Mouse (Mus musculus) heart, embryonic 12.5 days (tissue): ENCODE data around the gene Cage1. TPM values are rescaled to one million over a fixed set of nuclear protein-coding genes. Genes with fewer than 3 reads are reported as not detected.
A peak's percentile ranks its signal among the peaks of the same experiment; 100 is the strongest.

Source experiments
- ATAC-seq: fragments of 200-750 bp; cut with Nextera tagmentation; 2 replicates; pipeline ENCODE4 v1.8.0; 2017; ENCODE audit warnings: moderate TSS enrichment, moderate library complexity; ENCODE audit not compliant: insufficient number of reproducible peaks, low FRiP score
- H3K27ac ChIP-seq: fragments of 300-500 bp; sonication (generic); 2 replicates; pipeline ENCODE4 v1.5.1; 2016; ENCODE audit warnings: mild to moderate bottlenecking, moderate library complexity; ENCODE audit not compliant: poor library complexity, severe bottlenecking
- H3K27me3 ChIP-seq: fragments of 300-500 bp; sonication (generic); replicated peaks from 2 replicates; pipeline ENCODE4 v1.6.1; 2016; ENCODE audit warnings: mild to moderate bottlenecking, moderate library complexity
- H3K36me3 ChIP-seq: fragments of 300-500 bp; sonication (generic); 2 replicates; pipeline ENCODE4 v1.6.1; 2016; ENCODE audit warnings: mild to moderate bottlenecking, moderate library complexity
- H3K4me1 ChIP-seq: fragments of 300-500 bp; sonication (generic); replicated peaks from 2 replicates; pipeline ENCODE4 v1.6.1; 2016; ENCODE audit warnings: mild to moderate bottlenecking
- H3K4me2 ChIP-seq: fragments of 300-500 bp; sonication (generic); 2 replicates; pipeline ENCODE4 v1.6.1; 2016; ENCODE audit warnings: mild to moderate bottlenecking, moderate library complexity
- H3K4me3 ChIP-seq: fragments of 300-500 bp; sonication (generic); 2 replicates; pipeline ENCODE4 v1.5.1; 2016; ENCODE audit warnings: mild to moderate bottlenecking
- H3K9ac ChIP-seq: fragments of 300-500 bp; sonication (generic); 2 replicates; pipeline ENCODE4 v1.6.1; 2016; ENCODE audit warnings: mild to moderate bottlenecking, moderate library complexity
- H3K9me3 ChIP-seq: fragments of 300-500 bp; sonication (generic); replicated peaks from 2 replicates; pipeline ENCODE4 v1.6.1; 2016; ENCODE audit warnings: mild to moderate bottlenecking, moderate library complexity
- WGBS: fragments of 180-500 bp; shearing (Covaris S2); methylation state at CpG from one replicate; pipeline ENCODE4 v1.1.7; 2016; 5-methylcytosine and 5-hydroxymethylcytosine counted together
- polyA plus RNA-seq: library from polyadenylated mRNA; unstranded; fragments of >200 nt; fragmentation: Nextera tagmentation; extraction: Ambion mirVana; gene quantifications from 2 replicates; pipeline ENCODE4 v1.2.1, GENCODE M21; 2016

Cage1 gene
- polyA plus RNA-seq, 1 experiment from 2014 or later = 1.3 TPM

DNA sequence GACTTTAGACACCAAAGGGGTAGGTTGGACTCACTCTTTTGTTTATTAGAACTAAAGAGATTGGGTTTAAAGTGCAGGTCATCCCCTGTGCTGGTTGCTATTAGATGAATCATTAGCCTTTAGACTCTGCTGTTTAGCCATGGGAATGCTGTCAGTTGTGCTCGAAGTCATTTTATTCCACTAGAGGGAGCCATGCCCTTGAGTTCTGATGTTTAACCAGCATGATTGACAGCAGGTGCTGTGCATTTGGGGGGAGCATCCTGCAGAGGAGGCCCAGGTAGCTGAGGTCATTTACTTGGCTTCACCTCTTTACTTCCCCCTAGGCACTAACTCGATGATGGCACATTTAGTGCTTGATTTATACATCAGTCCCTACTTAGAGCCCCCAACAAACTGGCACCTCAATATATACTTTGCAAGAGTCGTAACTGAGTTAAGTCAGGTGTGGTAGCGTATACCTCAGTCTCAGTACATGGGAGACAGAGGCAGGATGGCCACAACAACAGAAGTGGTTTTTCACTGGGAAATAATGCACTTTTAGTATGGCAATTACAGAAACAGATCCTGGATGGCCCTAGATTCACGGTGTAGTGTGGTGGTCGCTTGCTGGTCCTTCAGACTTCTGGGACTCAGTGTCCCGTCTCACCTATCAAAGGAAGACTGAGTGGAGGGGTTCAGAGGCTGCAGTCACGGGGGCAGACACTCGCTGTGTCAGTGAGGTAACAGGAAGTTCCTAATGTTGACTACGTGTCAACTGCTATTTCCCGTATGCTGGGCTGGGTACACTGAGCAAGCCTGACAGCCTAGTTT lies 28.2 kb upstream of the Cage1 start:
- Histone ChIP-seq H3K4me3 (no peak overlapping the region), H3K4me2 (no peak overlapping the region), H3K4me1 (no peaks in the 10 kb centered on the region), H3K27me3 (no peaks in the 10 kb centered on the region), H3K36me3 (peaks cover 39% of the 10 kb centered on the region), H3K27ac (no peak overlapping the region), H3K9ac (no peak overlapping the region), H3K9me3 (no peaks in the 10 kb centered on the region)
- no peak for ATAC-seq
- WGBS = 70% methylated on average over 11 of the region's 11 CpGs

DNA sequence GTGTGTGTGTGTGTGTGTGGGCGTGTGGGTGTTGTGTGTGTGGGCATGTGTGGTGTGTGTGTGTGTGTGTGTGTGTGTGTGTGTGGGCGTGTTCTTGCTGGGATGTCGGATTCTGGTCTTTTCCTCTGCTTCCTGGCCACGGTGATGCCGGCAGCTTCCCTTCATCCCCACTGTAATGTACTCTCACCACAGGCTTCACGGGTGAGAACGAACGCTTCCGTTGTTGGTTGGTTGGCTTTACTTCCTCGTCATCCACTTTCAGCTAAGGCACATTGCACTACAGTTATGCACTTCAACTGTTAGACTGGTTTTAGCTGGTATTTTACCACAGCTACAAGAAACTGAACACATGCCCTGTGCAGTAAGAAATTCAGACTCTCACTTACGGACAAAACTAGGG lies 25.8 kb upstream of the Cage1 start:
- H3K27me3 ChIP-seq = no peaks in the 10 kb centered on the region
- no peaks in the 10 kb centered on the region for H3K4me1 ChIP-seq
- 92% methylated on average over 11 of the region's 11 CpGs for WGBS
- H3K9me3 ChIP-seq = no peaks in the 10 kb centered on the region
- H3K4me3 ChIP-seq = no peak overlapping the region
- H3K9ac ChIP-seq = no peak overlapping the region
- H3K36me3 ChIP-seq = peaks cover 51% of the 10 kb centered on the region
- ATAC-seq = no peak
- H3K4me2 ChIP-seq = no peak overlapping the region
- H3K27ac ChIP-seq = no peak overlapping the region

DNA sequence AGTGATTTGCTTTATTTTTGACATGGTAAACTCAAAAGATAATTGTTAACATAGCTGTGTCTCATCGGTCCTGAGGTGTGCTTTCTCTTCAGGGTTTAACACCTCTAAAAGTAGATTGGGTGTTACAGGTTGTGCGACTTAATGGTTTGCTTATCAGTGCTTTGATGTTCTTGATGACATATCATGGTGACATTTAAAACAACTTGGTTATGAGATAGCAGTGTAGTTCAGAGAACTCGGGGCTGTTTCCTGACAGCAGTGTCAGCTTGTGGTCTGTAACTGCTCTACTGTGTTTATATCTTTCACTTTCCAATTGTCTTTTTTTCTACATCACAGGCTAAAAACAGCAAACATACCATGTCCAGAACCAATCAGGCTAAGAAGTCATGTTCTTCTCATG lies 13.0 kb upstream of the Cage1 start:
- no peaks in the 10 kb centered on the region for H3K9me3 ChIP-seq
- H3K4me2 ChIP-seq = no peak overlapping the region
- H3K27me3 ChIP-seq = no peaks in the 10 kb centered on the region
- H3K4me1 ChIP-seq = no peaks in the 10 kb centered on the region
- 35% methylated on average over 3 of the region's 3 CpGs for WGBS
- H3K9ac ChIP-seq = no peak overlapping the region
- peaks cover 85% of the 10 kb centered on the region for H3K36me3 ChIP-seq
- no peak for ATAC-seq
- no peak overlapping the region for H3K4me3 ChIP-seq
- no peak overlapping the region for H3K27ac ChIP-seq

DNA sequence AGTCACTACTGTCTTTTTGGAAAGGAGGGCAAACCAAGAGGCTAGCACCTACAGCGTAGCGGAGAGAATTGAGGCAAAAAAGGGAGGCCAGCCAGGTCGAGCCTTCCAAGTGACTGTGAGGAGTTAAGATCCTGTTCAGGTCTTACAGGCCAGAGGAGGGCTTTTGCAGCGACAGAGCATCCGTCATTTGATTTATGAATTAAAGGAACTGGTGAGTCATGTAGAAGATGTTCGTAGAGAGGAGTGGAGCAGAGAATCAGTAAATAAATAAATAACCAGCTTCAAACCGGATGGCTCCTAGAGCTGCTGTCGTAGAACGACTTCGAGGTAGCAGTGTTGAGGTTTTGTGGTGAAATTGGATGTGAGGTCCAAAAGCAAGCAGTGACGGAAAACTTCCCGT lies 942 bp upstream of the Cage1 start:
- Histone ChIP-seq H3K9me3 (no peaks in the 10 kb centered on the region), H3K27ac (no peak overlapping the region), H3K36me3 (peaks cover 28% of the 10 kb centered on the region), H3K4me3 (peak overlapping the region; percentile 70), H3K4me2 (peak overlapping the region; percentile 92), H3K9ac (peak overlapping the region; percentile 88), H3K4me1 (peaks cover 22% of the 10 kb centered on the region), H3K27me3 (no peaks in the 10 kb centered on the region)
- no peak for ATAC-seq
- WGBS = 41% methylated on average over 12 of the region's 12 CpGs

DNA sequence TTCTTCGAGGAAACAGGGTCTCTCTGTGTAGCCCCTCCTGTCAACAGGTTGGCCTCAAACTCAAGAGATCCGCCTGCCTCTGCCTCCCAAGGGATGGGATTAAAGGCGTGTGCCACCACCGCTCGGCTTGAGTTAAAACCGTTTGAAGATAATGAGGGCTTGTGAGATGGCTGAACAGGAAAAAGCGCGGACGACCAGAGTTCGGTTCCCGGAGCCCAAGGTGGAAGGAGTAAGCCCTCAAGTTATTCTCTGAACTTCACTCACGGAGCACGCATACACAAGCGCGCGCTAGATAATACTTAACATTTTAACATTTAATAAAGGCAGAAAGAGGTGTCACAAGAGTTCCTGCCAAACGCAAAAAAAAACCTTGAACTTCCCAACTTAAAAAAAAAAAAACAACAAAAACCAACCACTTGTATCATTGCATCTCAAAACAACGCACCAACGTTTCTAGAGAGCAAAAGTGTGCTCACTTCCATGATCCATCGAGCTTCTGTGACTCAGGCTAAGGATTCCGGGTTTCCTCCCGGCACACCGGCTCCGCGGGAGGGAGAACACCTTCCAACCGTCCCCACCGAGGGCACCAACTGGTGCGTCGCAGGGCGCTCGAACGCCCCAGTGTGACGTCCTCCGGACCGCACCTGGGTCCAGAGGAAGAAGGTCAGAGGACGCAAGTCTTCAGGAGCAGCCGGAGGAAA lies 376 bp downstream of the Cage1 start, which contains the start of gene Riok1:
Gene Riok1, plus strand, starts transcription at position 653 of the 701 bp plus-strand sequence.
- H3K9me3 ChIP-seq = no peaks in the 10 kb centered on the region
- H3K27ac ChIP-seq = peak within 1 kb of the TSS; percentile 61; the same call in 1 of the 2 replicates
- peaks cover 22% of the 10 kb centered on the region for H3K4me1 ChIP-seq
- peaks cover 19% of the 10 kb centered on the region for H3K36me3 ChIP-seq
- H3K4me3 ChIP-seq = peak within 1 kb of the TSS; percentile 70
- ATAC-seq = peak; percentile 71
- H3K27me3 ChIP-seq = no peaks in the 10 kb centered on the region
- H3K4me2 ChIP-seq = peak within 1 kb of the TSS; percentile 92
- 10% methylated on average over 37 of the region's 37 CpGs for WGBS
- H3K9ac ChIP-seq = peak within 1 kb of the TSS; percentile 88

DNA sequence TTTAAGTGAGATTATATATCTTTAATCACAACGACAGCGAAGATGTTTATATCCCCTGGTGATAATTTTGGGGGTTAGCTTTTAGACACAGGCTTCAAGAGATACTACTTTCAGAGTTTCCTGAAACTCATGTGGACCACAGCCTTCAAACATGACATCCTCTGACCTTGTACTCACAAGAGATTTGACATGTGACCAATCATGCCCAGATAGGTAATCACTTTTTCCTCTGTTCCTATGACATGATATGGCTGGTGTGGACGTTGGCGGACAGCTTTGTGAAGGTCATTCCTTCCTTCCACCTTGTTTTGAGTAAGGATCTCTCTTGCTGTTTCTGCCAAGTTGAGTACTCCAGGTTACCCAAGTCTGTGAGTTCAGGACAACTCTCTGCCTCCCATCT lies 8.5 kb downstream of the Cage1 start:
- Histone ChIP-seq H3K4me1 (peaks cover 4% of the 10 kb centered on the region; the same call in 1 of the 2 replicates), H3K9ac (no peak overlapping the region), H3K4me2 (no peak overlapping the region), H3K9me3 (no peaks in the 10 kb centered on the region), H3K27ac (no peak overlapping the region), H3K27me3 (no peaks in the 10 kb centered on the region), H3K4me3 (no peak overlapping the region), H3K36me3 (no peaks in the 10 kb centered on the region)
- 59% methylated on average over 4 of the region's 4 CpGs for WGBS
- no peak for ATAC-seq

DNA sequence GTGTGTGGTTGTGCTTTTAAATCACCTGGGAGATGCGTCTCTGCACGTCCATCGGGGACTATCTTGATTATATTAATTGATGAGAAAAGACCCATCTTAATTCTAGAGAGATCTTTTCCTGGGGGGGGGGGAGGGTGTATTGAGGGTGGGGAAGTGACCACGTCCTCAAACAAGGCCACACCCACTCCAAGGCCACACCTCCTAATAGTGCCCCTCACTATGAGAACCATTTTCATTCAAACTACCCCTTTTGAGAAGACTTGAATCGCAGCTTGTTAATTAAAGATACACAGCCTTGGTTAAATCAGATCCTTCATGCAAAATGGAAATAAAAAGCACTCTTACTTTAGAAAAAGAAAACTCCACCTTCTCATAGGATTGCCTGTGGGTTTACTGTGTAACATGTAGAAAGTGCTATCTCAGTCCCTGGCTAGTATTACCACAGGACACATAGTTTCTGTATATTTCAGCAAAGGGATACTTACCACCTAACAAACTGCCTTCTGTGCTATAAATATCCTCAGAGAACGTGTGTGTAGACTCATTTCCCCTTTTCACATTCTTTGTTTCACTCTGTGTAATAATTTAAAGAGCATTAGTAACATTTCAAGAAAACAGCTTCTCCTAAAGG lies 9.1 kb downstream of the Cage1 start:
- no peaks in the 10 kb centered on the region for H3K36me3 ChIP-seq
- peaks cover 4% of the 10 kb centered on the region; the same call in 1 of the 2 replicates for H3K4me1 ChIP-seq
- no peak overlapping the region for H3K27ac ChIP-seq
- H3K27me3 ChIP-seq = no peaks in the 10 kb centered on the region
- 56% methylated on average over 6 of the region's 6 CpGs for WGBS
- no peak overlapping the region for H3K4me3 ChIP-seq
- ATAC-seq = no peak
- no peak overlapping the region for H3K4me2 ChIP-seq
- no peak overlapping the region for H3K9ac ChIP-seq
- H3K9me3 ChIP-seq = no peaks in the 10 kb centered on the region

DNA sequence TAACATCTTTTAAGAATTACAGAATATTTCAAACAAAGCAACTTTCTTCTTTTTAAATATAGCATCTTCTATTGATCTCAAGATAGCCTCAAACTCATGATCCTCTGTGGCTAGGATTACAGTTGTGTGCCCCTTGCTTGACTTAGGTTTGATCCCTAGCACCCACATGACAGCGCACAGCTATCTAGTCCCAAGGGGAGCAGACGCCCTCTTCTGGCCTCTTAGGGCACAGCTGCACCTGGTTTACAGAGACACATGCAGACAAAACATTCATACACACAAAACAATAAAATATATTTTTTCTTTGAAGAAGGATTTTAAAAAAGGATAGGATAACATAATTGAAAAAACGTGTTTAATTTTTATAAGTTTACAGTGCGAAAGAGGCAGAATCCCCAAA lies 11.0 kb downstream of the Cage1 start:
- ATAC-seq = no peak
- Histone ChIP-seq H3K4me1 (peaks cover 4% of the 10 kb centered on the region; the same call in 1 of the 2 replicates), H3K4me2 (no peak overlapping the region), H3K9me3 (no peaks in the 10 kb centered on the region), H3K4me3 (no peak overlapping the region), H3K27ac (no peak overlapping the region), H3K27me3 (no peaks in the 10 kb centered on the region), H3K9ac (no peak overlapping the region), H3K36me3 (no peaks in the 10 kb centered on the region)
- 42% methylated on average over 4 of the region's 4 CpGs for WGBS

DNA sequence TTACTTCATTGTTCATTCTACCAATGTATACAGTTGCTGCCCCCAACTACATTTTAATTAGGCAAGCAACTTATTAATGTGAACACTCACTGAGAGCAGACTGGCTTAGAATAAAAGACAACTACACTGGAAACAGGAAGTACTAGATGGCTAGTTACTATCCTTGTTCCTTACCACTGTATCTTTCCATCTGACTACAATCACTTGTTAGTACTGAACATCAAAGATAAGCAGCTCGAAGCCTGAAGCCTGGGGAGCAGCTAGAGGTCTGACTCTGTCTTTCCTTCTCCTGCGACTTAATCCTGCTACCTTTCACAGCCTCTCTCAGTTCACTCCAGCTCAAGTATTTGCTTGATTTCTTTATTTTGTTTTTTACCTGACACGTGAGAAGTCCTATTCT lies 18.1 kb downstream of the Cage1 start:
- Histone ChIP-seq H3K36me3 (no peaks in the 10 kb centered on the region), H3K4me2 (no peak overlapping the region), H3K27me3 (no peaks in the 10 kb centered on the region), H3K9me3 (peaks cover 11% of the 10 kb centered on the region; the same call in 1 of the 2 replicates), H3K27ac (no peak overlapping the region), H3K9ac (no peak overlapping the region), H3K4me1 (no peaks in the 10 kb centered on the region), H3K4me3 (no peak overlapping the region)
- no peak for ATAC-seq
- 61% methylated on average over 3 of the region's 3 CpGs for WGBS

DNA sequence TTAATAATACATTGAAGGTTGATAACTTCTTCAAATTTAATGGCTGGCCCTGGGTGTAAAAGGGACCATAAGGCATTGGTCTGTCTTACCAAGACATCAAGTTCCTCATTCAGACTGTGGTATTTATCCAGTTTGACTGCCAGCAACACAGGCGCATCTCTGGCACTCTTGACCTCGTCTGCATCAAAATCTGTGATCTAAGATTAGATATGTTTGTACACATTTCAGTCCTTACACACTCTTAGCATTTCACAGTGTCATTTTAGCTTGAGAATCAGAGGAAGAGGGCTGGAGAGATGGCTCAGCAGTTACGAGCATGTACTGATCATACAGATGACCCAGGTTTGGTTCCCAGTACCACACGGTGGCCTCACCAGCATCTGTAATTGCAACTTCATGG lies 21.3 kb downstream of the Cage1 start:
- H3K36me3 ChIP-seq = no peaks in the 10 kb centered on the region
- H3K4me1 ChIP-seq = no peaks in the 10 kb centered on the region
- no peak for ATAC-seq
- no peak overlapping the region for H3K4me2 ChIP-seq
- no peak overlapping the region for H3K9ac ChIP-seq
- no peak overlapping the region for H3K4me3 ChIP-seq
- H3K27me3 ChIP-seq = no peaks in the 10 kb centered on the region
- H3K27ac ChIP-seq = no peak overlapping the region
- WGBS = 83% methylated on average over 4 of the region's 4 CpGs
- H3K9me3 ChIP-seq = peaks cover 11% of the 10 kb centered on the region; the same call in 1 of the 2 replicates

DNA sequence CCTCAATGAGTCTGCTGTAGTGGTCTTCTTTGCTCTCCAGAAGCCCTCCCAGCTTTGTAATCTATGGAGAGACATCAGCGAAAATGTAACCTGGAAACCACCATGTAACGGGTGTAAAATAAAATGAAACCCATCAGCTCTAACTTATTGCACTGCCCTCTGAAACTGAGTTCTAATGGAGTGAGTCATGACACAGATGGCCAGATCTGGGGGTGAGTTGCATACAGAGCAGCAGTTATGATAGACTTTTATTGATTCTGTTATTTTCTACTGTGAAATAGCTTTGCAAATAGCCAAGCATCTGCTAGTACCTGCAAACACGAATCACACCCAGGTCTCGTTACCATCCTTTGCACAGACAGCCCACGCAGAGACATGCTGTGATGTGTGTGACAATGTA lies 24.4 kb downstream of the Cage1 start:
- Histone ChIP-seq H3K36me3 (no peaks in the 10 kb centered on the region), H3K4me1 (no peaks in the 10 kb centered on the region), H3K9me3 (peaks cover 8% of the 10 kb centered on the region; the same call in 1 of the 2 replicates), H3K4me2 (no peak overlapping the region), H3K4me3 (no peak overlapping the region), H3K27ac (no peak overlapping the region), H3K27me3 (no peaks in the 10 kb centered on the region), H3K9ac (no peak overlapping the region)
- 76% methylated on average over 5 of the region's 5 CpGs for WGBS
- no peak for ATAC-seq
